Mouse (Mus musculus) induced T-regulatory cell, adult 2 months (primary cell): ENCODE data around the gene Tle6.

Experiments
- DNase-seq: peaks from one replicate; pipeline ENCODE4 v3.0.0-alpha.2; 2012; ENCODE audit warnings: low read depth

Tle6 gene

GRCm38 (mm10) chr10:81560719-81561459 is 40.0 kb downstream of the Tle6 start:
- peak; percentile 94 for DNase-seq

GRCm38 (mm10) chr10:81559627-81560539 is 41.0 kb downstream of the Tle6 start:
- DNase-seq: peak; percentile 79

DNA sequence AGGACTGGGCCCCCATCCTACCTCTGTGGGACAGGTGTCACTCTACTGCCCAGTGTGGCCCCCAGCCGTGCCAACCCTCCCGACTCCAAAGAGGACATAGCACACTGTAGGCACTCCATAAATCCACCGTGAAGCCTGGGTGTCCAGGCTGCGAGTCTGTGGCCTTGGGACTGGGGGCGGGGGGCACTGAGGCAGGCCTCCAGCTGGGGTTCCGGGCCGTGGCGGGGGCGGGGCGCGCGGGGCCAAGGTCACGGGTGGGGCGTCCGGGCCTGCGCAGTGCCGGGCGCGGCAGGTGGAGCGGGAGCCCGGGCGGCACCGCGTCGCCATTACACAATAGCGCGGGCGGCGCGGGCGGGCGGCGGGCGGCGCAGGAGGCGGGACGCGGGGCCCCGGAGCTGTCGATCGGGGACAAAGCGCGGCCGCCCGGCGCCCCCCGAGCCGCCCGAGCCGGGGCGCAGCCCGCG is 41.7 kb downstream of the Tle6 start, which contains the start of gene Aes:
Gene Aes, plus strand, starts transcription at position 326 of the 464 bp plus-strand sequence.
- peak; percentile 79 for DNase-seq

DNA sequence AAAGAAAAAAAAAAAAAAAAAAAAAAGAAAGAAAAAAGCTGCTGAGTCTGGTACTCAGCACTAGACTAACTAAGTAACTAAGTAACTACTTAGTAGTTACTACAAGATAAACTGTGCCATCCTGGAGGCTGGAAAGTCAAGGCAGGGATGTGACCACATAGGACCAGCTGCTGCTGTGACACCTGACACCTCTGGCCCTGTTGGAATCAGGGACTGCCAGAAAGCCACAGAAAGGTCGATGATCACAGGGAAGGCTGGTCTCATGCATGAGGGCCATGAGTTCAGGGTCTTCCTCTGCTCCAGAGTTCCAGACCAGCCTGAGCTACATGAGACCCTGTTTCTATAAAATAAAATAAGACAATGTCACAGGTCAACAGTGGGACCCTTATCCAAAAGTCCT is 43.4 kb downstream of the Tle6 start:
- DNase-seq: no peak

GRCm38 (mm10) chr10:81556282-81556681 is 44.6 kb downstream of the Tle6 start:
- peak; percentile 61 for DNase-seq

GRCm38 (mm10) chr10:81553807-81554755 is 46.8 kb downstream of the Tle6 start:
- no peak for DNase-seq

DNA sequence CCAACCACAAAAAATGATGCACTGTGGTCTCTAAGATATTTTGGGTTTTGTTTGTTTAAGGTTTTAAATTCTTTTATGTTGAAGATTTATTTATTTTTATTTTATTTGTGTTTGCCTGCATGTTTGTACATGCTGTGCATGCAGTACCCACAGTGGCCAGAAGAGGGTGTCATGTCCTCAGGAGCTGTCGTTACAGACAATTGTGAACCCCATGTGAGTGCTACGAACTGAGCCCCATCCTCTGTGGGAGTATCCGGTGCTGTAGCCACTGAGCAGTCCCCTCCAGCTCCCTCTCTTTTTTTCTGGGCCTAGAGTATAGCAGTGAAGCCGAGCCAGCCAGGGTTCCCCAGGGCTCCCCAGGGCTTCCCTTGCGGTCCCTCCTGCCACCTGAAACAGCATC is 47.6 kb downstream of the Tle6 start:
- peak; percentile 81 for DNase-seq

DNA sequence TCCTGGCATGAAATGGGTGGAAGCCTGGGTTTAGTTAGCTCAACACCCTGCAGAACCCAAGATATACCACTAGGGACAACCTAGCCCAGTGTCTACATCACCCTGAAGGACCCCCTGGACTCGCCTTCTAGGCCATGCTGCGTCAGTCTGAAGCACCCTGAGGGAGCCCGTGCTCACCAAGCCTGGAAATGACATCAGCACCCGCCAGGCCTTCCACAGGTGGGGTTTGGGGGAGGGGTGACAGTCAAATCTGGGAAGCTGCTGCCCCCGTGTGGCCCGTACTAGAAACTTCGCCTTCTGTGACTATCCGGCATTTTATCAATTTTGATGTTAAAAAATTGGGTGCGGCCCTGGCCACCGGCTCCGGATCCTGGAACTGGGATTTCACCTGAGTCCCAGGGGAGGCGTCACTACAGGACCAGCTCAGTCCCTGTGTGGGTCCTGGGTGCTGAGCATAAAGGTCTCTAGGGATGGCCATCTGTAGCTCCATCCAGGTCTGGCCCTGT is 49.2 kb downstream of the Tle6 start:
- peak; percentile 95 for DNase-seq

DNA sequence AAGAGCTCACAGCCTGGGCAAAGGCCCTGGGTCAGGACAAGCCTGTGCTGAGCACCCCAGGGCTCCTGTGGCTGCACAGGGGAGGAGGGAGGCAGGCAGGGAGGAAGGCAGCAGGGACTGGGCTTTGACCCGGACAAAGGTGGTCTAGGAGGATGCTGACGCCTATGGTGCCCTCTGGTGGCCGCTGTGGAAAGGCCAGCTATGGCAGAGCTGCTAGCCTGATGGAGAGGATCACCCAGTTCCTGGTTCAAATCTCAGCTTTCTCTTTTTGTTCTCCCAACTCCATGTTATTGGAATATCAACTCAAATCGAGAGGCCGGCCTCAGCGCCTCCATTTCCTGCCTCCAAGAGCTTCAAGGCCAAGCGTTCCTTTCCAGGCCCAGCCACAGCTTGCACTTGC is 50.6 kb downstream of the Tle6 start:
- DNase-seq: peak; percentile 89

- no peak for DNase-seq
Observed at GRCm38 (mm10) chr10:81548944-81549343, 51.9 kb downstream of the Tle6 start.

GRCm38 (mm10) chr10:81546788-81547571 is 53.9 kb downstream of the Tle6 start:
- no peak for DNase-seq

GRCm38 (mm10) chr10:81546332-81546731 is 54.5 kb downstream of the Tle6 start:
- no peak for DNase-seq

DNA sequence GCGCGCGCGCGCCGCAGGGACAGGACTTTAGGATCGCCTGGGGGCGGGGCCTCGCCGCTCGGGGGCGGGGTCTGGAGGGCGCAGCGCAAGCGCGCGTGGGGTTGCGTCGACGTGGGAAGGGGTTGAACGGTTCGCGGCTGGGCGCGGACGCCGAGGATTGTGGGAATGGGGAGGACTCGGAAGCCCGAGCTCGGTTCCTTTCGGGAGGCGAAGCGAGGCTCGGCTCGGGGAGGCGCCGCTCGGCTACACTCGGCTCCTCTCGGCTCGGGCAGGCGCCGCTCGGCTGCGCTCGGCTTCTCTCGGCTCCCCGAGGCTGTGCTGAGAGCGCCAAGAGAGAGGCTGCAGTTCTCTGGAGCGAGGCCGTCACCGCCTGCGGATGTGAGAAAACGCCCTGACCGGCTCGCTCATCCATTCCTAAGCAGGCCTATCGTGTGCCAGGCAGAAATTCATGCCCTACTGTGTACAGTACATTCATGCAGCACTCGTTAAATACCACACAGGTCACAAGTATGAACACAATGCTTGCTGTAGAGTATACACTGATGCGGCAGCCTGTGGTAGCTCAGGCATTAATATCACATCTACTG is 55.6 kb downstream of the Tle6 start, which contains the start of gene Gna11:
Gene Gna11, minus strand, starts transcription at position 30 of the 587 bp plus-strand sequence.
- DNase-seq: peak; percentile 99

GRCm38 (mm10) chr10:81544296-81545160 is 56.3 kb downstream of the Tle6 start:
- no peak for DNase-seq

DNA sequence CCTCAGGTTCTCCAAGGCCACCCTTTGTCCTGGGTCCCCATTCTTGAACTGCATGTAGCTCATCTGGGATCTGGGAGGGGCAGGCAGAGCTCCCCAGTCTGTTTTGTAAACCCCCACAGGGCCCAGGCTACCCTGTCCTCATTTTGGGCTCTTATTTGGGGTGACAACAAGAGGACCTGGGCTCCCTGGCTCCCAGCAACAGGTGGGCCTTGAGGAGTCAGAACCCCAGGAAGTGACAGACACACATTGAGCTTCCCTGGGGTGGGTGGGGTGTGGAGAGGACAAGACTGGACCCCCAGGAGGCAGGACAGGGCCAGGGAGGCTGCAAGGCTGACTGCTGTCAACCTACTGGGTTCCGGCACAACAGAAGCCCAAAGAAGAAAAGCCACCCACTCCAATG is 57.2 kb downstream of the Tle6 start:
- peak; percentile 30 for DNase-seq

- no peak for DNase-seq
Observed at GRCm38 (mm10) chr10:81542727-81543460, 58.0 kb downstream of the Tle6 start.

- no peak for DNase-seq
Observed at GRCm38 (mm10) chr10:81541803-81542202, 59.1 kb downstream of the Tle6 start.

DNA sequence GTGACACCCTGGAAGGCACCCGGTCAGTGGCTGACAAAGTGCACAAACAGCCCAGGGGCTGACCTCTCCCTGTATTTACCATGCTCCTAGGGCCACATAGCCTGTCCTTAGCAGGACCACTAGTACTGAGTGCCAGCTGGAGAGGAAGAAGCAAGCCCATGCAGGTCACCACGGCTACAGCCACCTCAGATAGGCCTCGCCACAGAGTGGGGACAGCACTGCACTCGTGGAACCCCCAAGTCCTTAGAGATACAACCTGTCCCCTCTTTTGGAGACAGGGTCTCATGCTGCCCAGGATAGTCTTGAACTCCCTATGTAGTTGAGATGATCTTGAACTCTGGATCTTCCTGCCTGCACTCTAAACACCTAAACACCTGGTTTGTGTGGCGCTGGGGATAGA is 59.5 kb downstream of the Tle6 start:
- DNase-seq: no peak
